Mouse (Mus musculus): ENCODE measurements around the gene Slc26a3.

- TF ChIP-seq EP300 (IDR thresholded peaks at IDR 0.05; ENCODE audit: low read depth): no peak
- TF ChIP-seq CTCF (IDR thresholded peaks at IDR 0.05; ENCODE audit: low read depth): no peak
Observed at GRCm38 (mm10) chr12:31395895-31396294, 5.2 kb downstream of the Slc26a3 start.
